Mouse (Mus musculus) CH12.LX (cell line): ENCODE results near the gene Sstr4. TPM values are rescaled to one million over a fixed set of nuclear protein-coding genes. Genes with fewer than 3 reads are reported as not detected.

ENCODE experiments used
- DNase-seq: peaks from one replicate; pipeline ENCODE4 v3.0.0-alpha.2; 2013; ENCODE audit errors: extremely low read depth
- H3K27ac ChIP-seq: 2 replicates; pipeline ENCODE4 v1.5.1; 2012; ENCODE audit warnings: low read depth, mild to moderate bottlenecking, control low read depth, moderate library complexity; ENCODE audit not compliant: insufficient read depth
- H3K27me3 ChIP-seq: replicated peaks from 2 replicates; pipeline ENCODE3; 2012; ENCODE audit warnings: inconsistent platforms
- H3K36me3 ChIP-seq, 2 experiments: replicated peaks in 1 of 2; 2 replicates each; pipeline versions ENCODE3 to v1.6.1; 2012; ENCODE audit warnings: inconsistent platforms in 1 of 2, low read length in 1 of 2, mild to moderate bottlenecking in 1 of 2, mixed read lengths in 1 of 2, moderate library complexity in 1 of 2; ENCODE audit not compliant: control insufficient read depth in 1 of 2, insufficient read depth in 1 of 2
- H3K4me1 ChIP-seq, 2 experiments: 2 replicates each; pipeline ENCODE4 v1.6.1; 2012; ENCODE audit warnings: inconsistent platforms in 1 of 2, moderate library complexity in 1 of 2; ENCODE audit not compliant: insufficient read depth in 2 of 2, control insufficient read depth in 1 of 2
- H3K4me2 ChIP-seq: 2 replicates; pipeline ENCODE4 v1.6.1; 2012; ENCODE audit warnings: low read depth, mild to moderate bottlenecking, control low read depth; ENCODE audit not compliant: poor library complexity, insufficient read depth, severe bottlenecking
- H3K4me3 ChIP-seq, 3 experiments: fragments of 150-350 bp in 1 of 3; sonication (generic) in 1 of 3; replicated peaks in 1 of 3; 2 replicates each; pipeline versions ENCODE3 to v1.5.1; 2011 to 2012; ENCODE audit warnings: low read depth in 2 of 3, low read length in 2 of 3, mild to moderate bottlenecking in 2 of 3, moderate library complexity in 2 of 3, control low read depth in 1 of 3, improper control_type of control experiment in 1 of 3, inconsistent platforms in 1 of 3, mixed read lengths in 1 of 3; ENCODE audit not compliant: poor library complexity in 1 of 3
- H3K79me2 ChIP-seq: replicated peaks from 2 replicates; pipeline ENCODE4 v1.6.1; 2012; ENCODE audit warnings: mild to moderate bottlenecking, moderate library complexity; ENCODE audit not compliant: control insufficient read depth, poor library complexity, insufficient read depth, severe bottlenecking; ENCODE audit errors: extremely low read depth
- H3K9ac ChIP-seq: 2 replicates; pipeline ENCODE4 v1.6.1; 2012; ENCODE audit warnings: low read depth, mild to moderate bottlenecking, control low read depth, moderate library complexity; ENCODE audit not compliant: insufficient read depth
- H3K9me3 ChIP-seq: replicated peaks from 2 replicates; pipeline ENCODE3; 2012; ENCODE audit warnings: low read length, inconsistent platforms, mixed read lengths
- BHLHE40 ChIP-seq: IDR thresholded peaks from 2 replicates; pipeline ENCODE4 v1.6.1; 2011; ENCODE audit warnings: mild to moderate bottlenecking, low read depth, low read length, improper control_type of control experiment
- CHD1 ChIP-seq: IDR thresholded peaks from 2 replicates; pipeline ENCODE4 v1.6.1; 2012; ENCODE audit warnings: low read depth, low read length, improper control_type of control experiment, inconsistent platforms
- CHD2 ChIP-seq: IDR thresholded peaks from 2 replicates; pipeline ENCODE4 v1.6.1; 2011; ENCODE audit warnings: low read length, improper control_type of control experiment
- EP300 ChIP-seq: IDR thresholded peaks from 2 replicates; pipeline ENCODE4 v1.6.1; 2011; ENCODE audit warnings: low read length, improper control_type of control experiment
- JUN ChIP-seq: IDR thresholded peaks from 2 replicates; pipeline ENCODE4 v1.6.1; 2011; ENCODE audit warnings: low read depth, mild to moderate bottlenecking, low read length, improper control_type of control experiment, moderate library complexity; ENCODE audit not compliant: insufficient read depth
- JUND ChIP-seq: conservative IDR thresholded peaks from 2 replicates; pipeline ENCODE4 v1.6.1; 2011; ENCODE audit warnings: low read depth, low read length, improper control_type of control experiment
- MAFK ChIP-seq: IDR thresholded peaks from 2 replicates; pipeline ENCODE4 v1.6.1; 2011; ENCODE audit warnings: low read length, improper control_type of control experiment; ENCODE audit not compliant: insufficient replicate concordance
- MEF2A ChIP-seq: IDR thresholded peaks from 2 replicates; pipeline ENCODE4 v1.6.1; 2014; ENCODE audit warnings: low read depth, mild to moderate bottlenecking, inconsistent platforms, low read length, improper control_type of control experiment, borderline replicate concordance
- MXI1 ChIP-seq: IDR thresholded peaks from 2 replicates; pipeline ENCODE4 v1.6.1; 2011; ENCODE audit warnings: mild to moderate bottlenecking, low read depth, low read length, improper control_type of control experiment
- POLR2A ChIP-seq: IDR thresholded peaks from 2 replicates; pipeline ENCODE4 v1.6.1; 2011; ENCODE audit warnings: low read depth, mild to moderate bottlenecking, improper control_type of control experiment, low read length
- RAD21 ChIP-seq: IDR thresholded peaks from 2 replicates; pipeline ENCODE4 v1.6.1; 2011; ENCODE audit warnings: low read depth, mild to moderate bottlenecking, low read length, improper control_type of control experiment, moderate library complexity
- RCOR1 ChIP-seq: conservative IDR thresholded peaks from 2 replicates; pipeline ENCODE4 v1.6.1; 2012; ENCODE audit warnings: low read depth, mild to moderate bottlenecking, inconsistent platforms, low read length, improper control_type of control experiment
- SIN3A ChIP-seq: IDR thresholded peaks from 2 replicates; pipeline ENCODE4 v1.6.1; 2012; ENCODE audit warnings: low read length, improper control_type of control experiment, inconsistent platforms
- SMC3 ChIP-seq: IDR thresholded peaks from 2 replicates; pipeline ENCODE4 v1.6.1; 2011; ENCODE audit warnings: low read depth, low read length, improper control_type of control experiment
- UBTF ChIP-seq: IDR thresholded peaks from 2 replicates; pipeline ENCODE4 v1.6.1; 2012; ENCODE audit warnings: low read depth, mild to moderate bottlenecking, inconsistent platforms, low read length, improper control_type of control experiment, moderate library complexity
- ZKSCAN1 ChIP-seq: IDR thresholded peaks from 2 replicates; pipeline ENCODE4 v1.6.1; 2012; ENCODE audit warnings: low read depth, inconsistent platforms, low read length, improper control_type of control experiment, borderline replicate concordance
- ZMIZ1 ChIP-seq: IDR thresholded peaks from 2 replicates; pipeline ENCODE4 v1.6.1; 2012; ENCODE audit warnings: low read depth, mild to moderate bottlenecking, inconsistent platforms, low read length, improper control_type of control experiment
- dilution Hi-C: fragments of 300-500 bp; cut with MboI; formaldehyde crosslinking; loops from 2 replicates; pipeline ENCODE4 v1.14.3; 2020; ENCODE audit warnings: low sequenced_read_pairs; ENCODE audit not compliant: extremely low pct_unique_long_range_greater_than_20kb, extremely low pct_ligation_motif_present
- in situ Hi-C: fragments of 300-500 bp; cut with MboI; formaldehyde crosslinking; loops from 3 replicates; pipeline ENCODE4 v1.14.3; 2019; ENCODE audit warnings: low sequenced_read_pairs, low pct_ligation_motif_present, low pct_unique_long_range_greater_than_20kb, mixed read lengths
- polyA plus RNA-seq: library from polyadenylated mRNA; unstranded; fragments of >175 nt; gene quantifications from 2 replicates; pipeline ENCODE4 v1.2.1, GENCODE M21; 2012; ENCODE audit warnings: low read depth; ENCODE audit not compliant: insufficient read length
- total RNA-seq, 2 experiments: library from RNA; depleted of rRNA; stranded (reverse); fragments of 300-350 nt in 1 of 2; fragments of >200 nt in 1 of 2; gene quantifications; 2 replicates each; pipeline ENCODE4 v1.2.3; 2012 to 2014

Gene Sstr4
- total and polyA plus RNA-seq, 3 experiments = not detected

- H3K4me2 ChIP-seq = no peak overlapping the region
- H3K79me2 ChIP-seq = no peaks in the 10 kb centered on the region
- DNase-seq = no peak
- no peak overlapping the region for H3K9ac ChIP-seq
- peaks cover 3 to 45% of the 10 kb centered on the region in 2 experiments; a peak in 3 of 4 replicates for H3K4me1 ChIP-seq
- no peak for TF ChIP-seq RCOR1
- TF ChIP-seq MXI1 = no peak
- TF ChIP-seq ZMIZ1 = no peak
- TF ChIP-seq RAD21 = no peak
- no peak for TF ChIP-seq JUN
- TF ChIP-seq UBTF = no peak
- no peak for TF ChIP-seq BHLHE40
- TF ChIP-seq ZKSCAN1 = no peak
- TF ChIP-seq, all 38 proteins: peak for 0
- no peak overlapping the region for H3K4me3 ChIP-seq
- H3K9me3 ChIP-seq = no peaks in the 10 kb centered on the region
- no peak overlapping the region for H3K27ac ChIP-seq
- in situ Hi-C loops (loop anchor here (10.0 kb wide), 1 partner anchor 64 kb away; no protein-coding TSS in a partner anchor), dilution Hi-C loops (no loop called here)
- H3K27me3 ChIP-seq = no peaks in the 10 kb centered on the region
- H3K36me3 ChIP-seq = no peaks in the 10 kb centered on the region
These were observed 35.8 kb downstream of the Sstr4 start for GRCm38 (mm10) chr2:148430941-148431340.

DNA sequence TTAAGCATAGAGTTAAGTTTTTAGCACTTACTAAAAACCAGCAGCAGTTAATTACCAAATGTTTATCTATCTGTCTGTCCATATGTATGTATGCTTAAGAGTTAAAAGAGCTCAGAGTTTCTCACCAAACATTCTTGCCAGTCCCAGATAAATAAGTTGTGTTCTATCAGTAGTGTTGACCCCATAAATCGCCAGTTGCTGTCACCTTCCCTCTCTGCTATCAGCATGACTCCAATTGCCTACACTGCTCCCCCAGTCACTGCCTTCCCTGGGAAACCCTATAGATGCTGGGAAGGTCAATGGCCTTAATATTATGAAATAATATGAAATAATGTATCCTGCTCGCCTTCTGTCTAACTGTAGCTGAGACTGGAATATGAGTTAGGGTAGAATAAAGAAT is 37.2 kb downstream of the Sstr4 start:
- no peaks in the 10 kb centered on the region for H3K27me3 ChIP-seq
- H3K9me3 ChIP-seq = no peaks in the 10 kb centered on the region
- no peak overlapping the region for H3K4me2 ChIP-seq
- DNase-seq = no peak
- in situ Hi-C loops (loop anchor here (10.0 kb wide), 1 partner anchor 62 kb away; no protein-coding TSS in a partner anchor), dilution Hi-C loops (no loop called here)
- H3K9ac ChIP-seq = no peak overlapping the region
- H3K4me3 ChIP-seq = no peak overlapping the region
- no peak overlapping the region for H3K27ac ChIP-seq
- no peaks in the 10 kb centered on the region for H3K79me2 ChIP-seq
- H3K36me3 ChIP-seq = no peaks in the 10 kb centered on the region
- peaks cover 3 to 35% of the 10 kb centered on the region in 2 experiments; a peak in 3 of 4 replicates for H3K4me1 ChIP-seq
- no peak for TF ChIP-seq MAFK

DNA sequence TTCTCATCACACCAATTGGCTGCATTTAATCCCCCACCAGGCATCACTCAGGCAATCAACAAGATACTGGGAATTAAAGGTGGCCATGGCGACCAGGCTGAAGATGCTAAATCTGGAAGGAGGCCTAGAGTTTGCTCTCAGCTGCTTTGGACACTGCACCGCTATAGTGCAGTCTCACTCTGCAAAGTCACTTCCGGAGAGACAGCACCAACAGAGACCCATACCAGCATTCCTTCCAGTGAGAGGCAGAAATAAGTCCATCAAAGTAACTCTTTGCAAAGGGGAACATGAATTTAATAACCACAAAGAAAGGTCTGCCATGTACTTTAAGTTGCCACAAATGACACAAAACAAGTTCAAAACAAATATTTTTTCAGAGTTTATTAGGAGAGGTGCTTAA is 41.1 kb downstream of the Sstr4 start:
- Histone ChIP-seq H3K4me3 (no peak overlapping the region), H3K4me2 (no peak overlapping the region), H3K27me3 (no peaks in the 10 kb centered on the region), H3K4me1 (peaks cover 0 to 45% of the 10 kb centered on the region in 2 experiments; a peak in 2 of 4 replicates), H3K79me2 (no peaks in the 10 kb centered on the region), H3K9ac (no peak overlapping the region), H3K9me3 (no peaks in the 10 kb centered on the region), H3K36me3 (no peaks in the 10 kb centered on the region), H3K27ac (no peak overlapping the region)
- no peak for TF ChIP-seq UBTF
- no peak for TF ChIP-seq CHD1
- TF ChIP-seq CHD2 = no peak
- TF ChIP-seq ZMIZ1 = no peak
- no peak for TF ChIP-seq POLR2A
- no peak for TF ChIP-seq SMC3
- no peak for TF ChIP-seq JUND
- no peak for TF ChIP-seq SIN3A
- TF ChIP-seq MEF2A = no peak
- TF ChIP-seq RAD21 = no peak
- no peak for TF ChIP-seq EP300
- dilution Hi-C loops (no loop called here), in situ Hi-C loops (loop anchor here (10.0 kb wide), 1 partner anchor 59 kb away; no protein-coding TSS in a partner anchor)
- DNase-seq = no peak
